Mouse (Mus musculus) hindbrain, postnatal 0 days (tissue): ENCODE measurements around the gene Gm17606. TPM values are rescaled to one million over a fixed set of nuclear protein-coding genes. Genes with fewer than 3 reads are reported as not detected.

Experiments
- ATAC-seq: fragments of 200-750 bp; cut with Nextera tagmentation; 2 replicates; pipeline ENCODE4 v1.8.0; 2017; ENCODE audit warnings: mild to moderate bottlenecking, moderate TSS enrichment, moderate library complexity
- DNase-seq: peaks from one replicate; pipeline ENCODE4 v3.0.0-alpha.2; 2015; ENCODE audit warnings: low spot score
- H3K27ac ChIP-seq: fragments of 300-500 bp; sonication (generic); 2 replicates; pipeline ENCODE4 v1.5.1; 2014; ENCODE audit warnings: mild to moderate bottlenecking
- H3K27me3 ChIP-seq: fragments of 300-500 bp; sonication (generic); 2 replicates; pipeline ENCODE4 v1.6.1; 2014; ENCODE audit warnings: low read length, mixed read lengths; ENCODE audit not compliant: insufficient read depth
- H3K36me3 ChIP-seq: fragments of 300-500 bp; sonication (generic); 2 replicates; pipeline ENCODE4 v1.6.1; 2014; ENCODE audit warnings: low read length, mixed read lengths; ENCODE audit not compliant: insufficient read depth
- H3K4me1 ChIP-seq: fragments of 300-500 bp; sonication (generic); 2 replicates; pipeline ENCODE4 v1.6.1; 2014; ENCODE audit warnings: antibody characterized with exemption, low read length, mixed read lengths; ENCODE audit not compliant: insufficient read depth
- H3K4me2 ChIP-seq: fragments of 300-500 bp; sonication (generic); 2 replicates; pipeline ENCODE4 v1.6.1; 2014; ENCODE audit warnings: low read depth, mild to moderate bottlenecking, low read length, moderate library complexity, mixed read lengths
- H3K4me3 ChIP-seq: fragments of 300-500 bp; sonication (generic); 2 replicates; pipeline ENCODE4 v1.5.1; 2014; ENCODE audit warnings: low read length
- H3K9ac ChIP-seq: fragments of 300-500 bp; sonication (generic); replicated peaks from 2 replicates; pipeline ENCODE4 v1.6.1; 2014; ENCODE audit warnings: mild to moderate bottlenecking, low read length, moderate library complexity, mixed read lengths
- H3K9me3 ChIP-seq: fragments of 300-500 bp; sonication (generic); 2 replicates; pipeline ENCODE4 v1.6.1; 2016; ENCODE audit warnings: low read length, mixed read lengths
- CTCF ChIP-seq: IDR thresholded peaks from 2 replicates; pipeline ENCODE4 v1.5.1; 2016; ENCODE audit warnings: antibody characterized with exemption, control low read depth, low read depth
- WGBS: fragments of 180-500 bp; shearing (Covaris S2); extraction: QIAGEN DNeasy Blood & Tissue Kit; methylation state at CpG from one replicate; pipeline ENCODE4 v1.1.7; 2014; 5-methylcytosine and 5-hydroxymethylcytosine counted together
- polyA plus RNA-seq: library from polyadenylated mRNA; unstranded; fragments of >200 nt; fragmentation: Nextera tagmentation; extraction: Ambion mirVana; gene quantifications from 2 replicates; pipeline ENCODE4 v1.2.1, GENCODE M21; 2015
- total RNA-seq: library from RNA; depleted of rRNA; stranded (reverse); fragments of >200 nt; gene quantifications from 2 replicates; pipeline ENCODE4 v1.2.3, GENCODE M21; 2014

Gm17606 gene
- total and polyA plus RNA-seq, 2 experiments from 2014 or later: not detected

DNA sequence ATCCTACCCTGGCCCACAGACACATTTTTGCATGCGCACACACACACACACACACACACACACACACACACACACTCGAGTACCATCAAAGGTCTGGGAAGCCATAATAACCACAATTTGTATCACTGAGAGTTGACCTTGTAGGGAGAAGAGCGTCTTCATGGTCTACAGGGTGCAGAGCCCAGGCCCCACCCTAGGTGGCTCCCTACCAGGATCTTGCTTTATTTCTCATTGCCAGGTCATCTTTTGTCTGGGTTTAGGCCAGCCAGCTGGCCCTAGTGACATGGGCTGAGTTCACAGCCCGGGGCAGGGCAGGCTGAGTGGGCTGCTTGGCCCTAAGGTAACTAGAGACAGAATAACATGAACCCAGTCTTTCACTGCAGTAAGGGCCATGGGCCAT is 6.6 kb upstream of the Gm17606 start:
- Histone ChIP-seq H3K4me2 (no peak overlapping the region), H3K4me3 (no peak overlapping the region), H3K27ac (no peak overlapping the region), H3K27me3 (no peaks in the 10 kb centered on the region), H3K4me1 (no peaks in the 10 kb centered on the region; the same call in 1 of the 2 replicates), H3K36me3 (peaks cover 12% of the 10 kb centered on the region; the same call in 1 of the 2 replicates), H3K9ac (no peak overlapping the region), H3K9me3 (no peaks in the 10 kb centered on the region)
- ATAC-seq (no peak), DNase-seq (no peak)
- 84% methylated on average over 4 of the region's 4 CpGs for WGBS
- peak; percentile 31 for TF ChIP-seq CTCF

- 45% methylated on average over 8 of the region's 8 CpGs for WGBS
- peaks cover 7% of the 10 kb centered on the region; the same call in 1 of the 2 replicates for H3K36me3 ChIP-seq
- TF ChIP-seq CTCF: peak; percentile 93
Observed at GRCm38 (mm10) chr14:54636954-54637353, 3.8 kb upstream of the Gm17606 start.

DNA sequence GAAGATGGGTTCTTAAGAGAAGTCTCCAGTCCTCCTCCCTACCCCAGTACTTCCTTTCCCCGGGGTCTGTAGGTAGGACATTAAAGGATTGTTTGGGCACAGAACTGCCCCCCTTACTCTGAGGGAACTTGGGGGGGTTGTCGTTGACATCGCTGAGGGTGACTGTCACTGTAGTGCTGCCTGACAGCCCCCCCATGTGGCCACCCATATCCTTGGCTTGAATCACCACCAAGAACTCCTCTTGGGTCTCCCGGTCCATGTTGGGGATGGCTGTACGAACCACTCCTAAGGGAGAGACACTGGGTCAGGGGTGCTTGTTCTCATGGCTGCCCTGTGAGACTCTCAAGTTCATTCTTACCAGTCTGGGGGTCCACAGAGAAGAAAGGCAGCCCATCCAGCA is 2.5 kb upstream of the Gm17606 start:
- Histone ChIP-seq H3K9ac (no peak overlapping the region), H3K4me3 (no peak overlapping the region), H3K4me2 (no peak overlapping the region), H3K4me1 (no peaks in the 10 kb centered on the region; the same call in 1 of the 2 replicates), H3K36me3 (peaks cover 11% of the 10 kb centered on the region), H3K27ac (no peak overlapping the region), H3K27me3 (no peaks in the 10 kb centered on the region), H3K9me3 (no peaks in the 10 kb centered on the region)
- DNase-seq: peak; percentile 39
- WGBS: 65% methylated on average over 5 of the region's 5 CpGs
- no peak for ATAC-seq
- peak; percentile 56 for TF ChIP-seq CTCF

More at GRCm38 (mm10) chr14:54636954-54637353, 3.8 kb upstream of the Gm17606 start:
- no peak for ATAC-seq
- H3K4me3 ChIP-seq: no peak overlapping the region
- H3K27ac ChIP-seq: no peak overlapping the region
- H3K9me3 ChIP-seq: no peaks in the 10 kb centered on the region
- no peak overlapping the region for H3K4me2 ChIP-seq
- H3K4me1 ChIP-seq: no peaks in the 10 kb centered on the region; the same call in 1 of the 2 replicates
- H3K9ac ChIP-seq: no peak overlapping the region
- peak; percentile 58 for DNase-seq
- no peaks in the 10 kb centered on the region for H3K27me3 ChIP-seq

DNA sequence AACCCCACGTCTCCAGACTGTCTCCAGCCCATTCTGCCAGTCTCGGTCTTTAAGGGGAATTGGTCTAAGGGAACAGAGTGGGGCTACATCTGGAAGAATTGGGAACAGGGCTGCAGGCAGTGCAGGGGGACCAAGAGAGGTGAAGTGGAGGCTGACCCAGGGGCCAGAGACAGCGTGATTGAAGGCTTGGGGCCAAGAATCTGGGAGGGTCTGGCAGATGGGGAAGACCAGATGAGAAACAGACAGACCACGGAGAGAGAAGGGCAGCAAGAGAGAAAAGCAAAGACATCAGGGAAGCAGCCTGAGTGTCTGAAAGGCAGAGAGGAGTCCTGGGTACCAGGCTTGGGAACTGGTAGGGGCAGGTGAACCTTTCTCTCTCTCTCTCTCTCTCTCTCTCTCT is 631 bp upstream of the Gm17606 start:
- no peaks in the 10 kb centered on the region; the same call in 1 of the 2 replicates for H3K4me1 ChIP-seq
- WGBS: 20% methylated on average over 4 of the region's 4 CpGs
- H3K36me3 ChIP-seq: peaks cover 30% of the 10 kb centered on the region

GRCm38 (mm10) chr14:54641305-54641969 is 685 bp downstream of the Gm17606 start, which contains the start of gene Cdh24:
Gene Cdh24 (minus strand): TSS chr14:54641364.
- Histone ChIP-seq H3K4me2 (peak within 1 kb of the TSS; percentile 96), H3K4me3 (peak within 1 kb of the TSS; percentile 80), H3K36me3 (peaks cover 43% of the 10 kb centered on the region), H3K9me3 (no peaks in the 10 kb centered on the region), H3K27ac (peak within 1 kb of the TSS; percentile 78), H3K9ac (peak within 1 kb of the TSS; percentile 90), H3K27me3 (no peaks in the 10 kb centered on the region), H3K4me1 (no peaks in the 10 kb centered on the region; the same call in 1 of the 2 replicates)
- peak; percentile 87 for ATAC-seq
- DNase-seq: peak; percentile 96
- under 1% methylated on average over 44 of the region's 52 CpGs for WGBS
- peak; percentile 92 for TF ChIP-seq CTCF

More for the DNA sequence above, 631 bp upstream of the Gm17606 start:
- H3K27me3 ChIP-seq: no peaks in the 10 kb centered on the region
- no peaks in the 10 kb centered on the region for H3K9me3 ChIP-seq
- TF ChIP-seq CTCF: no peak
- peak overlapping the region; percentile 45 for H3K9ac ChIP-seq
- DNase-seq (no peak), ATAC-seq (no peak)
- peak overlapping the region; percentile 96 for H3K4me2 ChIP-seq
- peak overlapping the region; percentile 80 for H3K4me3 ChIP-seq
- H3K27ac ChIP-seq: 0 out of 2 replicates have a peak overlapping the region, but pooled peaks have one; percentile 11

DNA sequence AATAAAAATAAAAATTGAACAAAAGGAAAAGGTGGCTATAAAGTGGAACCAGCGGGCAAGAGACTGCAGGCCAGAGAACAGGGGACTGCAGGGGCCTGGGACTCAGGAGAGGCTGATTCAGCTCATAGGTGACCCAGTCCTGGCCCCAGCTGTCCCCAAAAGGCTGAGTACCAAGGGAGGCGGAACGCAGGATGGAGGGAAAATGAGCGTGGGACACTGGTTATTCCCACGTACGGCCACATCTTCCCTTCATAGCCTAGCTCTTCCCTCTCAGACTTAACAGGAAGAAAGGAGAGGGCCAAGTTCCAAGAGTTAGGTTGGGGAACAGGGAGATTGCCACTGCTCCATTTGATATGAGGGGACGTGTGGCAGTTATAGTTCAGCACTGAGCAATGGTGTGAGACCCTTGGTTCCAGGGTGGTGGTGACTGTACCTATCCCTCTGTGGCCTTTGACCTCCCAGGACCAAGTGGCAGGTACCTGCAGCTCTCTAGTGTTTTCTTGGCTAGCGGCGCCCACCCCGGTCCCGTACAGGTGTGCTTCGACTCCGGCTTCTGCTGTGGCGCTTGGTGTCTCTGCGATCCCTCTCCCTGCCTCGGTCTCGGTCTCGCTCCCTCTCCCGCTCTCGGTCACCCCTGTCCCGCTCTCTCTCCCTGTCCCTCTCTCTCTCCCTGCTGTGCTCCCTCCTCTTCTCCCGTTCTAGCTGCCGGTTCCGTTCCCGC is 1.6 kb downstream of the Gm17606 start:
- no peaks in the 10 kb centered on the region for H3K9me3 ChIP-seq
- no peak overlapping the region for H3K9ac ChIP-seq
- no peak overlapping the region for H3K4me2 ChIP-seq
- no peaks in the 10 kb centered on the region for H3K27me3 ChIP-seq
- ATAC-seq: no peak
- H3K27ac ChIP-seq: 0 out of 2 replicates have a peak overlapping the region, but pooled peaks have one; percentile 78
- no peak for TF ChIP-seq CTCF
- H3K4me3 ChIP-seq: no peak overlapping the region; the same call in 1 of the 2 replicates
- no peaks in the 10 kb centered on the region; the same call in 1 of the 2 replicates for H3K4me1 ChIP-seq
- WGBS: 79% methylated on average over 22 of the region's 25 CpGs
- DNase-seq: no peak
- peaks cover 52% of the 10 kb centered on the region for H3K36me3 ChIP-seq
